In the genomic region with DNA sequence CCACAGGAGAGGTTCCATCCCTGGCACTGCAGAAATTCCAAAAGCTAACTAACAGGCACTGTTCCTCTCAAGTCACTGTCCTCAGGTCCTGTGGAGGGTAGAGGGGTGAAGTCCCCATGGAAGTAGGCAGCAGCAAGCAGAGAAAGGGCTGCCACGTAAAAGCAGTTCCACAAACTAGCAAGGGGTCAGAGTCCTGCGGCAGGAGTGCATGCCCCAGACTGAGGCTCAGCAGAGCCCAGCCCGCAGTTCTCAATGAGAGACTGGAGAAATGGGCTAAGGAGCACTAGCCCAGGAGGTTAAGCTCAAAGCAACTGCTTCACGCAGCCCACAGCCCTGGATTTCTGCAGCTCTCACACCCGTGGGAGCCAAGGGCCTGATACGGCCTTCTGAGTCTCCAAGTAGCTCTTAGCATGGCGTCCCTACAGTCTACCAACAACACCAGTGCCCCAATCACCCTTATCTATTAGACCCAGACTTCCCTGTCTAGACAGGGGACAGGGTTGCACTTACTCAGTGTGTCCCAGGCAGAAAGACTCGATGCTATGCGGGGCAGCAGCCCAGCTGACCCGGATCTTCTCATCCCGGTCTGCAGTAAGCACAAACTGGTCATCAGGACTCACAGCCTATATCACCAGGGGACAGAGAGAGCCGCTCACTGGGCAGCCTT, we compare ENCODE assay signal across 20 mouse cellular contexts. TPM values are rescaled to one million over a fixed set of nuclear protein-coding genes. Genes with fewer than 3 reads are reported as not detected.
A peak's percentile ranks its signal among the peaks of the same experiment; 100 is the strongest.
DNase-seq lines count a peak whose midpoint lies in the region; ATAC-seq and TF ChIP-seq lines count a peak whose summit lies in the region.
"Had no signal": no experiment of that assay in that cellular context is flagged by ENCODE, and none has a peak within 500 bp of the region (broad histone marks: within the 10 kb centered on the region; RNA-seq: fewer than 3 reads in every experiment).

No protein-coding gene starts in this region.

- no peak for TF ChIP-seq CTCF in midbrain, postnatal 0 days (IDR thresholded peaks at IDR 0.05)
- no peak for TF ChIP-seq CTCF in liver, embryonic 14.5 days (IDR thresholded peaks at IDR 0.05; ENCODE audit: low read depth)

- no peak overlapping the region for H3K4me2 ChIP-seq in midbrain, embryonic 11.5 days
- no peak overlapping the region for H3K4me2 ChIP-seq in midbrain, postnatal 0 days (ENCODE audit: low read depth, low read length, poor library complexity, severe bottlenecking)
- peak overlapping the region; percentile 4; the same call in 1 of the 2 replicates for H3K4me2 ChIP-seq in liver, embryonic 14.5 days (ENCODE audit: low read depth)
- H3K4me2 ChIP-seq: forebrain, embryonic 15.5 days; heart, embryonic 13.5 days; limb, embryonic 15.5 days; neural tube, embryonic 15.5 days had no signal

- H3K9me3 ChIP-seq in midbrain, embryonic 11.5 days (ENCODE audit: control insufficient read depth, low read length) = no peaks in the 10 kb centered on the region
- no peaks in the 10 kb centered on the region for H3K9me3 ChIP-seq in midbrain, postnatal 0 days (ENCODE audit: low read length)
- H3K9me3 ChIP-seq in liver, embryonic 14.5 days (ENCODE audit: control insufficient read depth, low read length) = no peaks in the 10 kb centered on the region
- H3K9me3 ChIP-seq: embryonic facial prominence, embryonic 10.5 days; forebrain, embryonic 15.5 days; heart, embryonic 13.5 days; limb, embryonic 15.5 days; midbrain, embryonic 10.5 days; neural tube, embryonic 15.5 days had no signal

- no peak overlapping the region for H3K27ac ChIP-seq in midbrain, embryonic 11.5 days (ENCODE audit: low read depth, low read length)
- no peak overlapping the region for H3K27ac ChIP-seq in midbrain, postnatal 0 days (ENCODE audit: low read depth, low read length)
- 0 out of 2 replicates have a peak overlapping the region, but pooled peaks have one; percentile 14 for H3K27ac ChIP-seq in liver, embryonic 14.5 days
- H3K27ac ChIP-seq: embryonic facial prominence, embryonic 10.5 days; forebrain, embryonic 15.5 days; heart, embryonic 13.5 days; limb, embryonic 15.5 days; midbrain, embryonic 10.5 days; neural tube, embryonic 15.5 days had no signal

- no peak overlapping the region for H3K4me3 ChIP-seq in midbrain, embryonic 11.5 days (ENCODE audit: low read depth, low read length)
- H3K4me3 ChIP-seq in midbrain, postnatal 0 days (ENCODE audit: low read depth, low read length) = no peak overlapping the region
- no peak overlapping the region for H3K4me3 ChIP-seq in liver, embryonic 14.5 days (ENCODE audit: insufficient read depth in 1 of 2, low read depth in 2 of 2, low read length in 2 of 2)
- H3K4me3 ChIP-seq: embryonic facial prominence, embryonic 10.5 days; erythroblast, embryonic 14.5 days; forebrain, embryonic 15.5 days; heart, embryonic 13.5 days; limb, embryonic 15.5 days; midbrain, embryonic 10.5 days; myocyte; neural tube, embryonic 15.5 days had no signal

- no peak for ATAC-seq in midbrain, embryonic 11.5 days (ENCODE audit: low FRiP score)
- no peak for ATAC-seq in midbrain, postnatal 0 days (ENCODE audit: low FRiP score)
- ATAC-seq in liver, embryonic 14.5 days (ENCODE audit: insufficient read depth) = peak; percentile 90
- ATAC-seq: forebrain, embryonic 15.5 days had no signal

- H3K36me3 ChIP-seq in midbrain, embryonic 11.5 days (ENCODE audit: control insufficient read depth, insufficient read depth, low read length) = peaks cover 18% of the 10 kb centered on the region
- peaks cover 58% of the 10 kb centered on the region for H3K36me3 ChIP-seq in midbrain, postnatal 0 days (ENCODE audit: insufficient read depth, low read length)
- peaks cover 24% of the 10 kb centered on the region for H3K36me3 ChIP-seq in liver, embryonic 14.5 days (replicated peaks; ENCODE audit: control insufficient read depth, insufficient read depth, low read depth)

- no peak overlapping the region for H3K9ac ChIP-seq in midbrain, embryonic 11.5 days (ENCODE audit: low read length)
- H3K9ac ChIP-seq in midbrain, postnatal 0 days (replicated peaks; ENCODE audit: low read length, poor library complexity, severe bottlenecking) = no peak overlapping the region
- H3K9ac ChIP-seq in liver, embryonic 14.5 days (replicated peaks) = no peak overlapping the region
- H3K9ac ChIP-seq: forebrain, embryonic 15.5 days; heart, embryonic 13.5 days; limb, embryonic 15.5 days; neural tube, embryonic 15.5 days had no signal

- H3K4me1 ChIP-seq in midbrain, embryonic 11.5 days (ENCODE audit: control insufficient read depth, insufficient read depth, low read length) = no peaks in the 10 kb centered on the region
- no peaks in the 10 kb centered on the region for H3K4me1 ChIP-seq in midbrain, postnatal 0 days (ENCODE audit: insufficient read depth, low read length)
- peaks cover 11 to 12% of the 10 kb centered on the region in 2 experiments for H3K4me1 ChIP-seq in liver, embryonic 14.5 days (replicated peaks; ENCODE audit: control insufficient read depth in 2 of 2, insufficient read depth in 2 of 2, low read length in 1 of 2)
- H3K4me1 ChIP-seq: embryonic facial prominence, embryonic 10.5 days; forebrain, embryonic 15.5 days; limb, embryonic 15.5 days; neural tube, embryonic 15.5 days had no signal

- TF ChIP-seq EP300 in liver, embryonic 14.5 days (IDR thresholded peaks at IDR 0.05; ENCODE audit: low read depth) = peak; percentile 39; the same call in 1 of the 2 replicates

- DNase-seq in midbrain, embryonic 11.5 days (ENCODE audit: low spot score, missing footprints) = peak; percentile 45
- DNase-seq in midbrain, postnatal 0 days (ENCODE audit: low spot score) = no peak
- DNase-seq in kidney, postnatal 10 days = peak; percentile 42
- DNase-seq in liver, embryonic 14.5 days (ENCODE audit: low read depth in 3 of 3, low spot score in 3 of 3) = peak; percentile 45 to 59 (median 49)
- DNase-seq in cerebellum, postnatal 4 days (ENCODE audit: low spot score in 2 of 2) = no peak
- DNase-seq in heart, adult 9 months (ENCODE audit: low spot score in 2 of 2) = no peak
- no peak for DNase-seq in right cerebral cortex, postnatal 36 days (ENCODE audit: low spot score in 2 of 2)
- DNase-seq: cerebellum, adult 11 months; cerebellum, postnatal 14 days; lung, postnatal 14 days; right cerebral cortex, postnatal 4 days; thymus, postnatal 4 days had no signal

- WGBS in midbrain, embryonic 11.5 days = 91% methylated on average over 12 of the region's 12 CpGs
- 90% methylated on average over 12 of the region's 12 CpGs for WGBS in midbrain, postnatal 0 days
- WGBS in liver, embryonic 14.5 days (ENCODE audit: insufficient replicate concordance) = 31% methylated on average over 12 of the region's 12 CpGs

- H3K27me3 ChIP-seq in midbrain, embryonic 11.5 days (ENCODE audit: control insufficient read depth, insufficient read depth, low read length) = no peaks in the 10 kb centered on the region
- H3K27me3 ChIP-seq in midbrain, postnatal 0 days (ENCODE audit: insufficient read depth, low read length) = no peaks in the 10 kb centered on the region
- H3K27me3 ChIP-seq in liver, embryonic 14.5 days (ENCODE audit: control insufficient read depth, insufficient read depth, low read length) = no peaks in the 10 kb centered on the region
- H3K27me3 ChIP-seq: forebrain, embryonic 15.5 days; heart, embryonic 13.5 days; limb, embryonic 15.5 days; neural tube, embryonic 15.5 days had no signal

RNA-seq across cellular contexts. Expression of gene Wdr4, which starts 17.4 kb away (rescaled TPM):
- polyA plus RNA-seq in midbrain, embryonic 11.5 days (2014; fragmentation: Nextera tagmentation; extraction: Ambion mirVana) = 35.4 and 39.4 TPM in 2 replicates
- total RNA-seq in midbrain, postnatal 0 days (2014; rRNA removed) = 66.0 and 66.8 TPM in 2 replicates
- 27.0 and 29.3 TPM in 2 replicates for polyA plus RNA-seq in midbrain, postnatal 0 days (2015; fragmentation: Nextera tagmentation; extraction: Ambion mirVana)
- polyA plus RNA-seq in liver, embryonic 14.5 days (2012; rRNA removed) = 13.7 and 14.1 TPM in 2 replicates
- polyA plus RNA-seq in liver, embryonic 14.5 days (2014; fragmentation: Nextera tagmentation; extraction: Ambion mirVana) = 20.8 and 21.1 TPM in 2 replicates

RNA-seq across cellular contexts. Expression of gene Ndufv3, which starts 17.5 kb away (rescaled TPM):
- polyA plus RNA-seq in midbrain, embryonic 11.5 days (2014; fragmentation: Nextera tagmentation; extraction: Ambion mirVana) = 239 and 249 TPM in 2 replicates
- total RNA-seq in midbrain, postnatal 0 days (2014; rRNA removed) = 221 and 257 TPM in 2 replicates
- 513 and 552 TPM in 2 replicates for polyA plus RNA-seq in midbrain, postnatal 0 days (2015; fragmentation: Nextera tagmentation; extraction: Ambion mirVana)
- polyA plus RNA-seq in liver, embryonic 14.5 days (2012; rRNA removed) = 37.5 and 65.5 TPM in 2 replicates
- 189 and 194 TPM in 2 replicates for polyA plus RNA-seq in liver, embryonic 14.5 days (2014; fragmentation: Nextera tagmentation; extraction: Ambion mirVana)

Comparison
In these comparisons a context has a peak if more than half of its experiments do, and no peak if none do; other contexts are left out.
1. DNase-seq: peak in midbrain, embryonic 11.5 days (single experiment), kidney, postnatal 10 days (single experiment) and liver, embryonic 14.5 days (3 of 3); none in midbrain, postnatal 0 days (single experiment), cerebellum, postnatal 4 days (0 of 2), heart, adult 9 months (0 of 2) and right cerebral cortex, postnatal 36 days (0 of 2).